Mouse (Mus musculus): ENCODE data around the gene Fxr2.
"Not testable (repeated sequence)": the region's sequence is repeated elsewhere in the genome, so short reads cannot be mapped to it uniquely, and the experiment has no call there.

Fxr2 gene

GRCm38 (mm10) chr11:69610899-69611298, 21.9 kb upstream of the Fxr2 start:
- no peak for DNase-seq (ENCODE audit: low read depth, low spot score)

- no peak for DNase-seq (ENCODE audit: low read depth, low spot score)
Observed at GRCm38 (mm10) chr11:69613553-69614256, 19.1 kb upstream of the Fxr2 start.

- not testable (repeated sequence) for DNase-seq (ENCODE audit: low read depth, low spot score)
Observed at GRCm38 (mm10) chr11:69614257-69614588, 18.6 kb upstream of the Fxr2 start.

- DNase-seq (ENCODE audit: low read depth, low spot score) = no peak
Observed at GRCm38 (mm10) chr11:69616781-69617180, 16.0 kb upstream of the Fxr2 start.

GRCm38 (mm10) chr11:69617805-69618204, 15.0 kb upstream of the Fxr2 start, which contains the start of gene Shbg:
Gene Shbg, minus strand, starts transcription at chr11:69617905.
- DNase-seq (ENCODE audit: low read depth, low spot score) = no peak

GRCm38 (mm10) chr11:69620394-69621081, 12.3 kb upstream of the Fxr2 start:
- DNase-seq (ENCODE audit: low read depth, low spot score) = no peak

- peak; percentile 72 for DNase-seq (ENCODE audit: low read depth, low spot score)
Observed at GRCm38 (mm10) chr11:69621571-69622268, 11.1 kb upstream of the Fxr2 start, which contains the start of gene Sat2. Gene Sat2, plus strand, starts transcription at chr11:69622024.

- no peak for DNase-seq (ENCODE audit: low read depth, low spot score)
Observed at GRCm38 (mm10) chr11:69622406-69622805, 10.4 kb upstream of the Fxr2 start.

GRCm38 (mm10) chr11:69623006-69623405, 9.8 kb upstream of the Fxr2 start:
- DNase-seq (ENCODE audit: low read depth, low spot score) = no peak

- not testable (repeated sequence) for DNase-seq (ENCODE audit: low read depth, low spot score)
Observed at GRCm38 (mm10) chr11:69624339-69624738, 8.5 kb upstream of the Fxr2 start.

GRCm38 (mm10) chr11:69628286-69628685, 4.5 kb upstream of the Fxr2 start:
- no peak for DNase-seq (ENCODE audit: low read depth, low spot score)

GRCm38 (mm10) chr11:69629802-69630201, 3.0 kb upstream of the Fxr2 start:
- DNase-seq (ENCODE audit: low read depth, low spot score) = no peak

- peak; percentile 49 for DNase-seq (ENCODE audit: low read depth, low spot score)
Observed at GRCm38 (mm10) chr11:69633128-69633866, 507 bp downstream of the Fxr2 start.

GRCm38 (mm10) chr11:69635471-69635870, 2.7 kb downstream of the Fxr2 start:
- DNase-seq (ENCODE audit: low read depth, low spot score) = no peak

- DNase-seq (ENCODE audit: low read depth, low spot score) = no peak
Observed at GRCm38 (mm10) chr11:69645860-69646259, 13.1 kb downstream of the Fxr2 start.

GRCm38 (mm10) chr11:69653399-69653798, 20.6 kb downstream of the Fxr2 start:
- no peak for DNase-seq (ENCODE audit: low read depth, low spot score)

GRCm38 (mm10) chr11:69654760-69655159, 22.0 kb downstream of the Fxr2 start:
- no peak for DNase-seq (ENCODE audit: low read depth, low spot score)

- peak; percentile 42 for DNase-seq (ENCODE audit: low read depth, low spot score)
Observed at GRCm38 (mm10) chr11:69655264-69656064, 22.7 kb downstream of the Fxr2 start, which contains the start of gene Sox15. Gene Sox15, plus strand, starts transcription at chr11:69655314.

GRCm38 (mm10) chr11:69656065-69656455, 23.3 kb downstream of the Fxr2 start:
- no peak for DNase-seq (ENCODE audit: low read depth, low spot score)

GRCm38 (mm10) chr11:69656617-69657461, 24.0 kb downstream of the Fxr2 start:
- DNase-seq (ENCODE audit: low read depth, low spot score) = no peak

Measured in skeletal muscle tissue, adult 2 months (tissue).